Mouse (Mus musculus): ENCODE measurements around the gene Tspan8. TPM values are rescaled to one million over a fixed set of nuclear protein-coding genes. Genes with fewer than 3 reads are reported as not detected.

Tspan8 gene
- polyA plus RNA-seq (2014; fragmentation: Illumina TruSeq; extraction: RNeasy Lipid Tissue Mini Kit (QIAGEN cat#74804); ENCODE audit: low read depth, low replicate concordance), result 4.4 TPM

DNA sequence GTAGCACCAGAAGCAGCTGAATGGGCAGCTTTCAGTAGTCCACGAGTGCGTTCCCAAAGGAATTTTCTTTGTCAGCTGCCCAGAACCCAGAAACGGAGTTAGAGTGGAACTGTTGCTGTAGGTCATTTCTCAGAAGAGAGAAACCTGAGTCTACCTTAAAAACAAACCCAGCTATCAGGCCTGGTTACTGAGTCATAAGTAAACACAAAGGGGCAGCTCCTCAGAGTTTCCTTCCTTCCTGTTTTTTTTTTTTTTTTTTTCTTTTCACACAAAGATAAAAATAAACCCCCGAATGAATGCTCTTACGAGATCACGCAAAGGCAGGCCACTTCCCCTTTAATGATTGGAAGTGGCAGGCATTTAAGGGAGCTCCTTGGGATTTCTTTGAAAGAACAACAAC is at the start of gene Tspan8:
Gene Tspan8 (plus strand): TSS at position 322 of the 400 bp plus-strand sequence.

Other genes starting within 250 kb of the Tspan8 start
- gene A930009A15Rik, start 246.8 kb upstream of the Tspan8 start, polyA plus RNA-seq (2014; fragmentation: Illumina TruSeq; extraction: RNeasy Lipid Tissue Mini Kit (QIAGEN cat#74804); ENCODE audit: low read depth, low replicate concordance), result not detected
- gene Lgr5, start 229.1 kb upstream of the Tspan8 start, polyA plus RNA-seq (2014; fragmentation: Illumina TruSeq; extraction: RNeasy Lipid Tissue Mini Kit (QIAGEN cat#74804); ENCODE audit: low read depth, low replicate concordance), result 10.0 TPM
- not detected for gene Ptprr, start 201.4 kb downstream of the Tspan8 start, polyA plus RNA-seq (2014; fragmentation: Illumina TruSeq; extraction: RNeasy Lipid Tissue Mini Kit (QIAGEN cat#74804); ENCODE audit: low read depth, low replicate concordance)

Measured in liver, adult 10 weeks (tissue).